9 mouse cellular contexts compared by ENCODE assay signal in the genomic region with DNA sequence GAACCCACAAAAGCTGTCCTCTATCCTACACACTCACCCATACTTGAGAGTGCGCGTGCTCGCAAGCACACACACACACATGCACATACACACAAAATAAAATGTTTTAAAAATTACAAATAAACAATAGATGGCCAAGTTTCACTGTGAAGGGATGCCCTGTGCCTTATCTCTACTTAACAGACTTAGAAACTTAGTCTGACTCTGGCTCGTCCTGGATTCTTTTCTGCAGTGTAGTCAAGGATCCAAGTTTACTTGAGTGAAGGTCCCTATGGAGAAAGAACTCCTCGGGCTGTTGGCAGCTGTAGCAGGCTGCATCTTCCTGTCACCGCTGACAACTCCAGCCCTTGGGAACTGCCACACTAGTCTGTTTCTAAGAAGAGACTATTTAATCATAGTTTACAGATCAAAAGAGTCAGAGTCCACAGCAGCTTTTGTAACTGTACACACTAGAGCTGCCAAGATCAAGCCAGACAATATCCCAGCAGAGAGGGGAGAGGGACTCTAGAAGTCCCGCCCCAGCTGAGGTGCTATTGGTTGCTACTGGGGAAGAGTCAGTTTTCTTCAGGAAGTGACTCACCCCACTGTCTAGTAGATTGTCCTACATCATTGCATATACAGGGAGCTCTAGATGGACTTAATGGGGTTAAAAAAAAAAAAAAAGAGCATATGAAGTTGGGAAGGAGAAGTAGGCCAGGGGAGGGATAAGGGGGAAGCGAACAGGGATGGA. TPM values are rescaled to one million over a fixed set of nuclear protein-coding genes. Genes with fewer than 3 reads are reported as not detected.
DNase-seq lines count a peak whose midpoint lies in the region; ATAC-seq lines count a peak whose summit lies in the region.
"Had no signal": no experiment of that assay in that cellular context is flagged by ENCODE, and none has a peak within 500 bp of the region (broad histone marks: within the 10 kb centered on the region; RNA-seq: fewer than 3 reads in every experiment).

No protein-coding gene starts in this region.

- no peaks in the 10 kb centered on the region for H3K9me3 ChIP-seq in lung, embryonic 16.5 days (ENCODE audit: control insufficient read depth, low read length)
- no peaks in the 10 kb centered on the region for H3K9me3 ChIP-seq in hindbrain, embryonic 12.5 days (replicated peaks)
- H3K9me3 ChIP-seq: neural tube, embryonic 12.5 days had no signal

- no peaks in the 10 kb centered on the region for H3K36me3 ChIP-seq in lung, embryonic 16.5 days (ENCODE audit: control insufficient read depth, insufficient read depth, low read length)
- H3K36me3 ChIP-seq in hindbrain, embryonic 12.5 days, result no peaks in the 10 kb centered on the region
- H3K36me3 ChIP-seq: neural tube, embryonic 12.5 days had no signal

- 0 out of 2 replicates have a peak, but pooled peaks cover 2% of the 10 kb centered on the region for H3K4me1 ChIP-seq in lung, embryonic 16.5 days (replicated peaks; ENCODE audit: control insufficient read depth, insufficient read depth, low read length)
- 0 out of 2 replicates have a peak, but pooled peaks cover 3% of the 10 kb centered on the region for H3K4me1 ChIP-seq in hindbrain, embryonic 12.5 days
- H3K4me1 ChIP-seq: neural tube, embryonic 12.5 days had no signal

- H3K27me3 ChIP-seq in lung, embryonic 16.5 days (ENCODE audit: control insufficient read depth, insufficient read depth, low read depth, low read length), result no peaks in the 10 kb centered on the region; the same call in 1 of the 2 replicates
- H3K27me3 ChIP-seq in hindbrain, embryonic 12.5 days, result no peaks in the 10 kb centered on the region
- H3K27me3 ChIP-seq: neural tube, embryonic 12.5 days had no signal

- peak; percentile 63; the same call in 1 of the 2 replicates for ATAC-seq in erythroblast, adult 5-6 weeks (replicated peaks; ENCODE audit: low FRiP score, poor library complexity, severe bottlenecking)
- ATAC-seq in lung, embryonic 16.5 days (ENCODE audit: low read depth), result peak; percentile 94
- no peak for ATAC-seq in hindbrain, embryonic 12.5 days (ENCODE audit: low FRiP score)

- no peak overlapping the region for H3K9ac ChIP-seq in lung, embryonic 16.5 days (ENCODE audit: low read length)
- no peak overlapping the region for H3K9ac ChIP-seq in hindbrain, embryonic 12.5 days
- H3K9ac ChIP-seq: neural tube, embryonic 12.5 days had no signal

- H3K4me2 ChIP-seq in lung, embryonic 16.5 days (ENCODE audit: low read depth, low read length), result no peak overlapping the region
- H3K4me2 ChIP-seq in hindbrain, embryonic 12.5 days (replicated peaks), result no peak overlapping the region
- H3K4me2 ChIP-seq: neural tube, embryonic 12.5 days had no signal

- peak; percentile 24 for DNase-seq in urinary bladder, postnatal 25 days (ENCODE audit: low spot score)
- DNase-seq in urinary bladder, adult 18-20 months (ENCODE audit: low spot score in 2 of 2), result no peak
- peak; percentile 52 for DNase-seq in induced T-regulatory cell, adult 2 months (ENCODE audit: low read depth)
- no peak for DNase-seq in cerebellum, adult 8-10 months
- no peak for DNase-seq in right cerebral cortex, postnatal 4 days

- WGBS in lung, embryonic 16.5 days, result 60% methylated on average over 8 of the region's 8 CpGs
- WGBS in hindbrain, embryonic 12.5 days, result 83% methylated on average over 8 of the region's 8 CpGs

- peak overlapping the region; percentile 44; the same call in 1 of the 2 replicates for H3K27ac ChIP-seq in lung, embryonic 16.5 days (ENCODE audit: low read length)
- no peak overlapping the region for H3K27ac ChIP-seq in hindbrain, embryonic 12.5 days
- H3K27ac ChIP-seq: neural tube, embryonic 12.5 days had no signal

- H3K4me3 ChIP-seq in lung, embryonic 16.5 days (ENCODE audit: low read length), result no peak overlapping the region
- H3K4me3 ChIP-seq in hindbrain, embryonic 12.5 days, result no peak overlapping the region
- H3K4me3 ChIP-seq: neural tube, embryonic 12.5 days had no signal

RNA-seq across cellular contexts. Expression of a gene that starts 10.1 kb away (rescaled TPM):
- total RNA-seq in erythroblast, adult 5-6 weeks (2015; ENCODE audit: low replicate concordance), result 43.8 and 58.1 TPM in 2 replicates
- total RNA-seq in erythroblast, adult 5-6 weeks (2017; ENCODE audit: low replicate concordance), result 27.5 and 29.0 TPM in 2 replicates
- 23.4 and 23.8 TPM in 2 replicates for polyA plus RNA-seq in lung, embryonic 16.5 days (2015; fragmentation: Nextera tagmentation; extraction: Ambion mirVana)
- 37.9 and 40.4 TPM in 2 replicates for polyA plus RNA-seq in hindbrain, embryonic 12.5 days (2016; fragmentation: Nextera tagmentation; extraction: Ambion mirVana)

Comparison
In these comparisons a context has a peak if more than half of its experiments do, and no peak if none do; other contexts are left out.
1. DNase-seq: peak in urinary bladder, postnatal 25 days (single experiment) and induced T-regulatory cell, adult 2 months (single experiment); none in urinary bladder, adult 18-20 months (0 of 2), cerebellum, adult 8-10 months (single experiment) and right cerebral cortex, postnatal 4 days (single experiment).